Mouse (Mus musculus) cerebral cortex, adult 2 months (tissue): ENCODE data around the gene Trim67.

Source experiments
- WGBS: fragments of 180-500 bp; shearing (Covaris S2); methylation state at CpG from one replicate; pipeline ENCODE4 v1.1.7; 2018; 5-methylcytosine and 5-hydroxymethylcytosine counted together

Trim67 gene

DNA sequence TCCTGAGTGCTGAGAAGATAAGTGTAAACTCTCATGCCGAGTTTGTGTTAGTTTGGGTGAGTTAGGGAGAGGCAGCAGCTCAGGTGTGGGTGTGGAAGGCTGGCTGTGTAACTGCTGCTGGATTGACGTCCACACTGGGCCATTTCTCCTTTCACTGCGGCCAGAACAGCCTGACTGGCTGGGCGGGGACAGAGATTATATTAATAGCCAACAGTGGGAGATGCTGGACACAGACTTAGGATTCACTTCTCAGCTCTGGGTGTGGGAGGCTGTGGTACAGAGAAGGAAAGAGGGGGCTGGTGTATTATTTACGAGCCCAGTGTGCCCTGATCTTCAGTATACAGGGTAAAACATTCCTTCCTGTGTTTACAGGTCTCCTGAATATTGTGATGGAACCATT, 85.2 kb downstream of the Trim67 start:
- 62% methylated on average over 5 of the region's 5 CpGs for WGBS

DNA sequence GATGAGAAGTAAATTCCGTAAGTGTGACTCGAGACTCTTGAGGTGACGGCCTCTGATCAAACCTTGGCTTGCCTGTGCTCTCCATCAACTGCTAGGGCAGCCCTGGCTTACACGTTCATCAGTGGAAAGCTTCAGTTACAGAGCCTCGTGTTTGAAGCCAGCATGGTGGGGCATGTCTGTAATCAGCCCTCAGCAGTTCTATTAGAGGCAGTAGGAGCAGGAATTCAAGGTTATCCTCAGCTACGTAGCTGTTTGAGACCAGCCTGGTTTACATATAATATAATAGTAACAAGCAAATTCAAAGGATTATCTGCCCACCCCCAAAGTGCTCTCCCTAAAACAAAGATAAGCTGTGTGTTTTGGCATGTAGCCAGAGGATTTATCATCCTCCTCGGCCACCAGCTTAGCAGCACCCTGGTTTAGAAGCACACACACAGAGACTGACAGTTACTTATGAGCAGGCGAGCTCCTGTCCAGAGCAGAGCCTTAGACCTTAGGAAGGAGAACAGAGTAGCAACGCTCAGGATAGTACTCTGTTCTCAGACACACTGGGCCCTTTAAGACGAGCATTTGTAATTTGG, 86.1 kb downstream of the Trim67 start:
- 70% methylated on average over 10 of the region's 10 CpGs for WGBS
